Mouse (Mus musculus): Measurements from ENCODE around the gene Gm20792. TPM values are rescaled to one million over a fixed set of nuclear protein-coding genes. Genes with fewer than 3 reads are reported as not detected.

Gm20792 gene
- polyA plus RNA-seq (2014; fragmentation: Illumina TruSeq; extraction: RNeasy Lipid Tissue Mini Kit (QIAGEN cat#74804); ENCODE audit: low read depth, low replicate concordance) = not detected

DNA sequence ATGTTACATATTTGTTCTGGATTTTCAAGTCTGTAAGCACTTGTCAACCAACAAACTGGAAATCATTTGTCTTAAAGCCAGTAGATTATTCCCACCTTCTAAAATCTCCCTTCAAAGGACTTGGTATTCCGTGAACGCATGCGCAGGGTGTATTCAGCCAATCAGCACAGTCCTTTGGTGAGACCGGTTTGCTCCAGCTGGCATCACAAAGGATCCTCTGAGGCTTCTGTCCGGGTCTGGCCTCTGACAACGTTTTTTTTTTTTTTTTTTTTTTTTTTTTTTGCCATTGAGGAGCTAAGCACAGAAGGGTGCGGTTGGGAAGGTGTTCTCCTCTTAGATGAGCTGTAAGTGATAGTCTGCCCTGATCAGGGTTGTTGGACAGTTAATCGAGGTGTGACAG, at the start of gene Gm20792:
Gene Gm20792 (plus strand): TSS at position 301 of the 400 bp plus-strand sequence.

